Mouse (Mus musculus) liver, embryonic 15.5 days (tissue): Measurements from ENCODE around the gene Acrbp. TPM values are rescaled to one million over a fixed set of nuclear protein-coding genes. Genes with fewer than 3 reads are reported as not detected.
A peak's percentile ranks its signal among the peaks of the same experiment; 100 is the strongest.
"Not testable (repeated sequence)": the region's sequence is repeated elsewhere in the genome, so short reads cannot be mapped to it uniquely, and the experiment has no call there.

Source experiments
- ATAC-seq: fragments of 200-750 bp; cut with Nextera tagmentation; 2 replicates; pipeline ENCODE4 v1.8.0; 2017; ENCODE audit warnings: moderate number of reproducible peaks, mild to moderate bottlenecking, moderate library complexity; ENCODE audit not compliant: insufficient read depth
- H3K27ac ChIP-seq: fragments of 300-500 bp; sonication (generic); replicated peaks from 2 replicates; pipeline ENCODE4 v1.5.1; 2015; ENCODE audit warnings: mild to moderate bottlenecking, inconsistent platforms
- H3K27me3 ChIP-seq: fragments of 300-500 bp; sonication (generic); 2 replicates; pipeline ENCODE4 v1.6.1; 2015; ENCODE audit warnings: mild to moderate bottlenecking, inconsistent platforms
- H3K36me3 ChIP-seq: fragments of 300-500 bp; sonication (generic); replicated peaks from 2 replicates; pipeline ENCODE4 v1.6.1; 2015; ENCODE audit warnings: moderate library complexity, mild to moderate bottlenecking, inconsistent platforms
- H3K4me1 ChIP-seq: fragments of 300-500 bp; sonication (generic); replicated peaks from 2 replicates; pipeline ENCODE4 v1.6.1; 2015; ENCODE audit warnings: inconsistent platforms
- H3K4me2 ChIP-seq: fragments of 300-500 bp; sonication (generic); 2 replicates; pipeline ENCODE4 v1.6.1; 2015; ENCODE audit warnings: moderate library complexity, mild to moderate bottlenecking, inconsistent platforms
- H3K4me3 ChIP-seq: fragments of 300-500 bp; sonication (generic); replicated peaks from 2 replicates; pipeline ENCODE4 v1.5.1; 2015; ENCODE audit warnings: mild to moderate bottlenecking, inconsistent platforms
- H3K9ac ChIP-seq: fragments of 300-500 bp; sonication (generic); 2 replicates; pipeline ENCODE4 v1.6.1; 2015; ENCODE audit warnings: moderate library complexity, mild to moderate bottlenecking, inconsistent platforms
- H3K9me3 ChIP-seq: fragments of 300-500 bp; sonication (generic); replicated peaks from 2 replicates; pipeline ENCODE4 v1.6.1; 2016; ENCODE audit warnings: inconsistent platforms
- whole genome bisulfite sequencing: fragments of 180-500 bp; shearing (Covaris S2); methylation state at CpG from one replicate; pipeline ENCODE4 v1.1.7; 2015; ENCODE audit warnings: mixed read lengths; ENCODE audit not compliant: insufficient replicate concordance; 5-methylcytosine and 5-hydroxymethylcytosine counted together
- polyA plus RNA-seq: library from polyadenylated mRNA; unstranded; fragments of >200 nt; fragmentation: Nextera tagmentation; extraction: Ambion mirVana; gene quantifications from 2 replicates; pipeline ENCODE4 v1.2.1, GENCODE M21; 2015

The Acrbp gene
- polyA plus RNA-seq, result 1.7 and 2.4 TPM in 2 replicates

GRCm38 (mm10) chr6:125049678-125050077 lies at the start of gene Acrbp:
Gene Acrbp (plus strand): TSS chr6:125049689.
- Histone ChIP-seq H3K27me3 (no peaks in the 10 kb centered on the region), H3K9me3 (no peaks in the 10 kb centered on the region), H3K4me1 (0 out of 2 replicates have a peak, but pooled peaks cover 7% of the 10 kb centered on the region), H3K36me3 (peaks cover 69% of the 10 kb centered on the region), H3K9ac (no peak within 1 kb of the TSS), H3K4me2 (no peak within 1 kb of the TSS), H3K27ac (no peak within 1 kb of the TSS), H3K4me3 (no peak within 1 kb of the TSS)
- WGBS, result 51% methylated on average over 20 of the region's 20 CpGs
- ATAC-seq, result no peak

GRCm38 (mm10) chr6:125003706-125004105 lies 45.8 kb upstream of the Acrbp start:
- Histone ChIP-seq H3K27me3 (peaks cover 61% of the 10 kb centered on the region), H3K4me1 (peaks cover 11% of the 10 kb centered on the region), H3K9ac (no peak overlapping the region), H3K4me2 (no peak overlapping the region), H3K36me3 (no peaks in the 10 kb centered on the region), H3K9me3 (no peaks in the 10 kb centered on the region), H3K27ac (no peak overlapping the region), H3K4me3 (no peak overlapping the region)
- 39% methylated on average over 3 of the region's 3 CpGs for WGBS
- ATAC-seq, result no peak

- 39% methylated on average over 3 of the region's 3 CpGs for WGBS
These were observed 44.4 kb upstream of the Acrbp start for GRCm38 (mm10) chr6:125005086-125005485.

GRCm38 (mm10) chr6:125008060-125008459 lies 41.4 kb upstream of the Acrbp start:
- WGBS, result 39% methylated on average over 13 of the region's 13 CpGs
- no peak for ATAC-seq
- Histone ChIP-seq H3K4me3 (peak overlapping the region; percentile 97), H3K36me3 (peaks cover 22% of the 10 kb centered on the region), H3K4me2 (peak overlapping the region; percentile 92), H3K4me1 (peaks cover 40% of the 10 kb centered on the region), H3K9me3 (no peaks in the 10 kb centered on the region), H3K9ac (peak overlapping the region; percentile 95), H3K27me3 (peaks cover 18% of the 10 kb centered on the region), H3K27ac (peak overlapping the region; percentile 96; the same call in 1 of the 2 replicates)

More at GRCm38 (mm10) chr6:125005086-125005485, 44.4 kb upstream of the Acrbp start:
- no peak overlapping the region for H3K27ac ChIP-seq
- H3K4me2 ChIP-seq, result no peak overlapping the region
- ATAC-seq, result no peak
- H3K4me1 ChIP-seq, result peaks cover 16% of the 10 kb centered on the region
- H3K4me3 ChIP-seq, result no peak overlapping the region
- H3K27me3 ChIP-seq, result peaks cover 47% of the 10 kb centered on the region
- H3K36me3 ChIP-seq, result no peaks in the 10 kb centered on the region
- H3K9ac ChIP-seq, result no peak overlapping the region
- no peaks in the 10 kb centered on the region for H3K9me3 ChIP-seq

- Histone ChIP-seq H3K36me3 (peaks cover 28% of the 10 kb centered on the region), H3K4me3 (peak overlapping the region; percentile 97), H3K27me3 (peaks cover 12% of the 10 kb centered on the region), H3K9me3 (no peaks in the 10 kb centered on the region), H3K9ac (peak overlapping the region; percentile 95), H3K4me1 (peaks cover 40% of the 10 kb centered on the region), H3K4me2 (peak overlapping the region; percentile 92), H3K27ac (peak overlapping the region; percentile 96)
- peak; percentile 96 for ATAC-seq
- WGBS, result under 1% methylated on average over 33 of the region's 34 CpGs
These were observed 40.8 kb upstream of the Acrbp start for GRCm38 (mm10) chr6:125008586-125009128.

GRCm38 (mm10) chr6:125009129-125009180 lies 40.5 kb upstream of the Acrbp start, which contains the start of gene Zfp384:
Gene Zfp384 (plus strand): TSS chr6:125009145.
- H3K4me1 ChIP-seq, result peaks cover 40% of the 10 kb centered on the region
- peaks cover 31% of the 10 kb centered on the region for H3K36me3 ChIP-seq
- ATAC-seq, result no peak
- peak within 1 kb of the TSS; percentile 96 for H3K27ac ChIP-seq
- peak within 1 kb of the TSS; percentile 95 for H3K9ac ChIP-seq
- H3K27me3 ChIP-seq, result peaks cover 9% of the 10 kb centered on the region; the same call in 1 of the 2 replicates
- peak within 1 kb of the TSS; percentile 92 for H3K4me2 ChIP-seq
- peak within 1 kb of the TSS; percentile 97 for H3K4me3 ChIP-seq
- 0% methylated on average over 3 of the region's 3 CpGs for WGBS
- no peaks in the 10 kb centered on the region for H3K9me3 ChIP-seq

- peak overlapping the region; percentile 97 for H3K4me3 ChIP-seq
- peak overlapping the region; percentile 92 for H3K4me2 ChIP-seq
- H3K27me3 ChIP-seq, result peaks cover 4% of the 10 kb centered on the region; the same call in 1 of the 2 replicates
- WGBS, result under 1% methylated on average over 77 of the region's 78 CpGs
- H3K36me3 ChIP-seq, result peaks cover 35% of the 10 kb centered on the region
- peaks cover 40% of the 10 kb centered on the region for H3K4me1 ChIP-seq
- H3K9ac ChIP-seq, result peak overlapping the region; percentile 95
- no peaks in the 10 kb centered on the region for H3K9me3 ChIP-seq
- ATAC-seq, result peak; percentile 88
- peak overlapping the region; percentile 96 for H3K27ac ChIP-seq
These were observed 40.1 kb upstream of the Acrbp start for GRCm38 (mm10) chr6:125009181-125010073.

GRCm38 (mm10) chr6:125017682-125018081 lies 31.8 kb upstream of the Acrbp start:
- H3K36me3 ChIP-seq, result peaks cover 77% of the 10 kb centered on the region
- H3K27me3 ChIP-seq, result no peaks in the 10 kb centered on the region
- peak overlapping the region; percentile 57 for H3K27ac ChIP-seq
- H3K4me3 ChIP-seq, result no peak overlapping the region
- H3K9ac ChIP-seq, result no peak overlapping the region
- 58% methylated on average over 3 of the region's 3 CpGs for WGBS
- ATAC-seq, result peak; percentile 84
- no peaks in the 10 kb centered on the region for H3K9me3 ChIP-seq
- H3K4me1 ChIP-seq, result peaks cover 28% of the 10 kb centered on the region
- no peak overlapping the region for H3K4me2 ChIP-seq

GRCm38 (mm10) chr6:125030532-125030931 lies 19.0 kb upstream of the Acrbp start:
- 47% methylated on average over 7 of the region's 9 CpGs for WGBS
- H3K27ac ChIP-seq, H3K4me2 ChIP-seq, H3K4me3 ChIP-seq, H3K27me3 ChIP-seq, H3K9ac ChIP-seq, H3K9me3 ChIP-seq, H3K4me1 ChIP-seq, ATAC-seq: not testable (repeated sequence)
- H3K36me3 ChIP-seq, result peaks cover 89% of the 10 kb centered on the region

GRCm38 (mm10) chr6:125031604-125032003 lies 17.9 kb upstream of the Acrbp start:
- no peaks in the 10 kb centered on the region for H3K27me3 ChIP-seq
- no peak overlapping the region for H3K4me3 ChIP-seq
- H3K36me3 ChIP-seq, result peaks cover 90% of the 10 kb centered on the region
- H3K4me1 ChIP-seq, result no peaks in the 10 kb centered on the region
- 88% methylated on average over 16 of the region's 16 CpGs for WGBS
- no peak overlapping the region for H3K27ac ChIP-seq
- no peak overlapping the region for H3K9ac ChIP-seq
- no peak for ATAC-seq
- no peak overlapping the region for H3K4me2 ChIP-seq
- H3K9me3 ChIP-seq, result no peaks in the 10 kb centered on the region

- Histone ChIP-seq H3K4me2 (peak overlapping the region; percentile 87), H3K9ac (no peak overlapping the region), H3K4me3 (peak overlapping the region; percentile 78), H3K27ac (peak overlapping the region; percentile 64), H3K36me3 (peaks cover 43% of the 10 kb centered on the region), H3K9me3 (no peaks in the 10 kb centered on the region), H3K4me1 (peaks cover 33% of the 10 kb centered on the region), H3K27me3 (no peaks in the 10 kb centered on the region)
- WGBS, result 86% methylated on average over 4 of the region's 4 CpGs
- ATAC-seq, result no peak
These were observed 10.8 kb upstream of the Acrbp start for GRCm38 (mm10) chr6:125038666-125039065.
